Mouse (Mus musculus) embryo, embryonic 11.5 days (tissue): ENCODE results near the gene Wdr24.

Source experiments
- DNase-seq: peaks from one replicate; pipeline ENCODE4 v3.0.0-alpha.2; 2012; ENCODE audit warnings: low read depth, low spot score

Wdr24 gene

GRCm38 (mm10) chr17:25823452-25823851 is at the start of gene Wdr24:
Wdr24 (plus strand) TSS chr17:25823627.
- DNase-seq: peak; percentile 75

- DNase-seq: no peak
These were observed 47.9 kb upstream of the Wdr24 start for GRCm38 (mm10) chr17:25775318-25776062.

- no peak for DNase-seq
These were observed 45.5 kb upstream of the Wdr24 start for GRCm38 (mm10) chr17:25777948-25778347.

GRCm38 (mm10) chr17:25781339-25781738 is 42.1 kb upstream of the Wdr24 start:
- no peak for DNase-seq

GRCm38 (mm10) chr17:25783086-25783485 is 40.3 kb upstream of the Wdr24 start:
- DNase-seq: no peak

GRCm38 (mm10) chr17:25783861-25784574 is 39.4 kb upstream of the Wdr24 start:
- DNase-seq: no peak

GRCm38 (mm10) chr17:25785281-25785745 is 38.1 kb upstream of the Wdr24 start, which contains the start of gene Haghl:
Haghl (minus strand) TSS chr17:25785673.
- DNase-seq: peak; percentile 98

- DNase-seq: no peak
These were observed 37.1 kb upstream of the Wdr24 start, which contains the start of gene Ccdc78 for GRCm38 (mm10) chr17:25786280-25786679. Ccdc78 (plus strand) TSS chr17:25786580.

GRCm38 (mm10) chr17:25786781-25787504 is 36.5 kb upstream of the Wdr24 start:
- DNase-seq: no peak

GRCm38 (mm10) chr17:25791320-25791842 is 32.0 kb upstream of the Wdr24 start:
- no peak for DNase-seq

GRCm38 (mm10) chr17:25791843-25792527 is 31.4 kb upstream of the Wdr24 start:
- peak; percentile 69 for DNase-seq

- DNase-seq: peak; percentile 42
These were observed 30.8 kb upstream of the Wdr24 start, which contains the start of gene Fam173a for GRCm38 (mm10) chr17:25792615-25793014. Fam173a (minus strand) TSS chr17:25792901.

- DNase-seq: no peak
These were observed 29.2 kb upstream of the Wdr24 start for GRCm38 (mm10) chr17:25794197-25794596.

GRCm38 (mm10) chr17:25794998-25795397 is 28.4 kb upstream of the Wdr24 start:
- no peak for DNase-seq

GRCm38 (mm10) chr17:25795609-25796092 is 27.8 kb upstream of the Wdr24 start, which contains the start of gene AC134908.4:
AC134908.4 (minus strand) TSS chr17:25795659.
- DNase-seq: peak; percentile 58

GRCm38 (mm10) chr17:25796211-25796771 is 27.1 kb upstream of the Wdr24 start:
- no peak for DNase-seq

GRCm38 (mm10) chr17:25796951-25797369 is 26.5 kb upstream of the Wdr24 start, which contains the start of gene Metrn:
Metrn (minus strand) TSS chr17:25797136.
- peak; percentile 83 for DNase-seq

GRCm38 (mm10) chr17:25801029-25801428 is 22.4 kb upstream of the Wdr24 start:
- DNase-seq: peak; percentile 56

- peak; percentile 59 for DNase-seq
These were observed 20.5 kb upstream of the Wdr24 start for GRCm38 (mm10) chr17:25802825-25803517.

GRCm38 (mm10) chr17:25806507-25806906 is 16.9 kb upstream of the Wdr24 start:
- DNase-seq: no peak
